Mouse (Mus musculus): ENCODE results near the gene Relb. TPM values are rescaled to one million over a fixed set of nuclear protein-coding genes. Genes with fewer than 3 reads are reported as not detected.

Gene Relb
- total RNA-seq, 1 experiment = 13.9 TPM

DNA sequence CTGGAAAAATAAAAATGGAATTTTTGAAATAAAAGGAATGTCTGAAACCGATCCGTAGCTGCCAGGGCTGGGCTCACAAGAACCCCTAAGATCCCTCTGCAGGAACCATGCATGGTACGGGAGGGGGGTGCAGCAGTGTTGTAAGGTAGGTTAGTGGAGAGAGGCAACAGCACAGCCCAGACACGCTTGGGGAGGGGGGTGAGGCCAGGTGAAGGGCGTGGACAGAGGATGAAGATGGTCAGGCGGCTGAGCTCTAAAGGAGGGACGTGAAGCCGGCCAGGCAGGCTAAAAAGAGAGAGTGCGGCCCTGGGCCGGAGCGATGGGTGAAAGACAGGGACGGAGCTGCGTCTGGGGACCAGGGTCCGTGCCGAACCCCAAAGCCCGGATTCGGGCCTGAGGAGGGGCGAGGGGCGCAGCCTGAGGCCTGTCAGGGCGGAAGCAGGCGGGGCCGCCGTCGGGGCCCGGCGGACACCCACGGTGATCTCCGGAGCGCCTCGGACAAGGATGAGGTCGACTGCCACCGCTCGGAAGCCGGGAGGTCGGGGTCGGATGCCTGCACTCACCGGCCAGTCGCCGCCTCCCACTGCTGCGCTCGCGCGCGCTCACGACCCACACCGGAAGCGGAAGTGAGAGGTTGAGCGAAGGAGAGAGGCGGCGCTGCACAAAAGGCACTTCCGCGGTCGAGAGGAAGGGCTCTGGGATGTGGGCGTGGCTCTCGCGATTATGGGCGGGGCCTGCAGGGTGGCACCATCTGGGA lies 25.2 kb downstream of the Relb start, which contains the start of gene Clasrp:
Clasrp (minus strand) TSS at position 638 of the 757 bp plus-strand sequence.
- Histone ChIP-seq H3K36me3 (ENCODE audit: control insufficient read depth, insufficient read depth, low read length, poor library complexity, severe bottlenecking) (peaks cover 6% of the 10 kb centered on the region), H3K4me1 (ENCODE audit: control insufficient read depth in 2 of 2, insufficient read depth in 2 of 2, low read length in 2 of 2, poor library complexity in 1 of 2) (peaks cover 3 to 13% of the 10 kb centered on the region in 2 experiments; a peak in 2 of 4 replicates), H3K27ac (ENCODE audit: insufficient read depth, low read depth, low read length, poor library complexity, severe bottlenecking) (peak within 1 kb of the TSS; percentile 49; the same call in 1 of the 2 replicates), H3K9me3 (ENCODE audit: control insufficient read depth, insufficient read depth, low read depth, low read length) (no peaks in the 10 kb centered on the region), H3K9ac (ENCODE audit: insufficient read depth, low read depth, low read length, poor library complexity, severe bottlenecking) (peak within 1 kb of the TSS; percentile 87), H3K4me3 (ENCODE audit: insufficient read depth in 1 of 2, low read depth in 1 of 2, low read length in 2 of 2, poor library complexity in 1 of 2, severe bottlenecking in 1 of 2) (peak within 1 kb of the TSS; percentile 85 to 89)
- peak; percentile 92 for DNase-seq (ENCODE audit: low read depth, low spot score)
- TF ChIP-seq ZC3H11A (IDR thresholded peaks at IDR 0.05; ENCODE audit: borderline replicate concordance, low read depth, low read length) (no peak), HCFC1 (IDR thresholded peaks at IDR 0.05; ENCODE audit: borderline replicate concordance, insufficient read depth, low read length) (0 out of 2 replicates have a peak, but pooled peaks have one; percentile 23)
- in situ Hi-C loops (cut with MboI; ENCODE audit: low sequenced_read_pairs in 2 of 2, unreplicated experiment in 2 of 2) = no loop called here

DNA sequence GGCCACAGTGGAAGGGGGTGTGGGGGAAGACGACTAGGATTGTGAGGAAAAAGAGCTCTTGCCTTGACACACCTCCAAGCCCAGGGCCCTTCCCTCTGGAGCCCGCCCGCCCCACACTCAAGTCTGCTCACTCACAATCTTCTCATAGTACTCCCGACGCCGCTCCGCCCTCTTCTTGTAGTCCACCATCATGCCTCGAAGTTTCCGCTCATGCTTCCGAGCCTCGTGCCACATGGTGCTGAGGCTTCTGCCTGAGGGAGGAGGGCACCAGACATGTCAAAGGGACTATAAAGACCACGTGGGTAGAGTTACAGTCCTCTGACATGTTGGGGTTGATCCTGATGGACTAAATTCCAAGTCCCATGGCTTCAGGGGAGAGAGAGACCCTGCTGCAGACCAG lies 26.2 kb downstream of the Relb start:
- TF ChIP-seq MAFK (IDR thresholded peaks at IDR 0.05; ENCODE audit: insufficient read depth, low read depth, low read length) = no peak
- no peak for TF ChIP-seq HCFC1 (IDR thresholded peaks at IDR 0.05; ENCODE audit: borderline replicate concordance, insufficient read depth, low read length)
- TF ChIP-seq CHD2 (IDR thresholded peaks at IDR 0.05; ENCODE audit: low read depth, low read length) = no peak
- TF ChIP-seq ZNF384 (IDR thresholded peaks at IDR 0.05; ENCODE audit: low read depth, low read length) = no peak
- TF ChIP-seq ZC3H11A (IDR thresholded peaks at IDR 0.05; ENCODE audit: borderline replicate concordance, low read depth, low read length) = no peak
- in situ Hi-C loops (cut with MboI; ENCODE audit: low sequenced_read_pairs in 2 of 2, unreplicated experiment in 2 of 2) = no loop called here
- no peaks in the 10 kb centered on the region for H3K9me3 ChIP-seq (ENCODE audit: control insufficient read depth, insufficient read depth, low read depth, low read length)
- no peak overlapping the region for H3K27ac ChIP-seq (ENCODE audit: insufficient read depth, low read depth, low read length, poor library complexity, severe bottlenecking)
- H3K4me3 ChIP-seq (ENCODE audit: insufficient read depth in 1 of 2, low read depth in 1 of 2, low read length in 2 of 2, poor library complexity in 1 of 2, severe bottlenecking in 1 of 2) = peak overlapping the region; percentile 85 to 89; a peak in 3 of 4 replicates
- no peak for DNase-seq (ENCODE audit: low read depth, low spot score)
- H3K4me1 ChIP-seq (ENCODE audit: control insufficient read depth in 2 of 2, insufficient read depth in 2 of 2, low read length in 2 of 2, poor library complexity in 1 of 2) = peaks cover 3 to 13% of the 10 kb centered on the region in 2 experiments; a peak in 2 of 4 replicates
- peaks cover 13% of the 10 kb centered on the region for H3K36me3 ChIP-seq (ENCODE audit: control insufficient read depth, insufficient read depth, low read length, poor library complexity, severe bottlenecking)
- peak overlapping the region; percentile 34; the same call in 1 of the 2 replicates for H3K9ac ChIP-seq (ENCODE audit: insufficient read depth, low read depth, low read length, poor library complexity, severe bottlenecking)

- no peak for TF ChIP-seq MAFK (IDR thresholded peaks at IDR 0.05; ENCODE audit: insufficient read depth, low read depth, low read length)
- TF ChIP-seq ZNF384 (IDR thresholded peaks at IDR 0.05; ENCODE audit: low read depth, low read length) = no peak
- TF ChIP-seq HCFC1 (IDR thresholded peaks at IDR 0.05; ENCODE audit: borderline replicate concordance, insufficient read depth, low read length) = no peak
- TF ChIP-seq ZC3H11A (IDR thresholded peaks at IDR 0.05; ENCODE audit: borderline replicate concordance, low read depth, low read length) = no peak
- DNase-seq (ENCODE audit: low read depth, low spot score) = no peak
- Histone ChIP-seq H3K4me3 (ENCODE audit: insufficient read depth in 1 of 2, low read depth in 1 of 2, low read length in 2 of 2, poor library complexity in 1 of 2, severe bottlenecking in 1 of 2) (no peak overlapping the region), H3K9me3 (ENCODE audit: control insufficient read depth, insufficient read depth, low read depth, low read length) (no peaks in the 10 kb centered on the region), H3K4me1 (ENCODE audit: control insufficient read depth in 2 of 2, insufficient read depth in 2 of 2, low read length in 2 of 2, poor library complexity in 1 of 2) (peaks cover 3 to 15% of the 10 kb centered on the region in 2 experiments; a peak in 2 of 4 replicates), H3K36me3 (ENCODE audit: control insufficient read depth, insufficient read depth, low read length, poor library complexity, severe bottlenecking) (peaks cover 20% of the 10 kb centered on the region), H3K9ac (ENCODE audit: insufficient read depth, low read depth, low read length, poor library complexity, severe bottlenecking) (no peak overlapping the region), H3K27ac (ENCODE audit: insufficient read depth, low read depth, low read length, poor library complexity, severe bottlenecking) (no peak overlapping the region)
- in situ Hi-C loops (cut with MboI; ENCODE audit: low sequenced_read_pairs in 2 of 2, unreplicated experiment in 2 of 2) = no loop called here
These were observed 28.7 kb downstream of the Relb start for GRCm38 (mm10) chr7:19600562-19600961.

DNA sequence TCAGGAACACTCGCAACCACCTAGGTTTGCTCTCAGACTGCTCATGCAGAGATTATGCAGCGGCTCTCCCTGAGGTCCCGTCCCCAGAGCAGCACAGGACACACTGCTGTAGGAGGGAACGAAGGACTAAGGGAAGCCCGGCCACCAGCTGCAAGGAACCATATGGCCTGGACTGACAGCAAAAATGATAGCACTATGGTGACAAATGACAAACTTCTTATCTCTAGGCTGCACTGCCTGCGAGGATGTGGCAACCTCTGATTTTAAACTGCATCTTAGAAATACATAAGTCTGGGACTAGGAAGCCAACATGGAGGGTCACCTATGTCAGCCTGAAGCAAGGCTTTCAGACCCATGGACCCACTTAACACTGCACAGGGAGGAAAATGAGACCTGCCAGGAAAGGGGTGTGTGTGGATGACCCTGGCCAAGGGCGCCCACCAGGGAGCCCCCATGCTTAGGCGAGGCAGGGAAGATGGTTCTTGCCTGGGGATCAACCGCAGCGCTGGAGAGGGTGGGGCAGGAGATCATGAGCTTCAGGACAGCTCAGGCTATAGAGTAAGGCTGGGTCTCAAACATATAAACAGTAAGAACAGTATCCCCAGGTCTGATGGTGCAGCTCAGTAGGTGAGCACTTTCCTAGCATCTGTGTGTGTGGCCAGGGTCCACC lies 36.0 kb downstream of the Relb start:
- Histone ChIP-seq H3K27ac (ENCODE audit: insufficient read depth, low read depth, low read length, poor library complexity, severe bottlenecking) (no peak overlapping the region), H3K4me1 (ENCODE audit: control insufficient read depth in 2 of 2, insufficient read depth in 2 of 2, low read length in 2 of 2, poor library complexity in 1 of 2) (peaks cover 5 to 26% of the 10 kb centered on the region in 2 experiments; a peak in 3 of 4 replicates), H3K9me3 (ENCODE audit: control insufficient read depth, insufficient read depth, low read depth, low read length) (no peaks in the 10 kb centered on the region), H3K36me3 (ENCODE audit: control insufficient read depth, insufficient read depth, low read length, poor library complexity, severe bottlenecking) (peaks cover 57% of the 10 kb centered on the region), H3K9ac (ENCODE audit: insufficient read depth, low read depth, low read length, poor library complexity, severe bottlenecking) (no peak overlapping the region), H3K4me3 (ENCODE audit: insufficient read depth in 1 of 2, low read depth in 1 of 2, low read length in 2 of 2, poor library complexity in 1 of 2, severe bottlenecking in 1 of 2) (no peak overlapping the region)
- in situ Hi-C loops (cut with MboI; ENCODE audit: low sequenced_read_pairs in 2 of 2, unreplicated experiment in 2 of 2) = no loop called here
- no peak for TF ChIP-seq HCFC1 (IDR thresholded peaks at IDR 0.05; ENCODE audit: borderline replicate concordance, insufficient read depth, low read length)
- no peak for TF ChIP-seq ZNF384 (IDR thresholded peaks at IDR 0.05; ENCODE audit: low read depth, low read length)
- no peak for TF ChIP-seq MAFK (IDR thresholded peaks at IDR 0.05; ENCODE audit: insufficient read depth, low read depth, low read length)
- no peak for TF ChIP-seq ZC3H11A (IDR thresholded peaks at IDR 0.05; ENCODE audit: borderline replicate concordance, low read depth, low read length)
- no peak for TF ChIP-seq CHD2 (IDR thresholded peaks at IDR 0.05; ENCODE audit: low read depth, low read length)
- DNase-seq (ENCODE audit: low read depth, low spot score) = no peak
